Mouse (Mus musculus) embryonic fibroblast, embryonic 13.5 days (primary cell): ENCODE data around the gene Grik5.

Experiments
- CTCF ChIP-seq: IDR thresholded peaks from 2 replicates; pipeline ENCODE4 v1.5.1; 2011; ENCODE audit warnings: mild to moderate bottlenecking, control low read depth, low read length, moderate library complexity, borderline replicate concordance; ENCODE audit not compliant: insufficient read depth
- POLR2A ChIP-seq: IDR thresholded peaks from 2 replicates; pipeline ENCODE4 v1.6.1; 2011; ENCODE audit warnings: low read depth, mild to moderate bottlenecking, control low read depth, low read length, moderate library complexity

GRCm38 (mm10) chr7:25034796-25035195, 37.4 kb downstream of the Grik5 start:
- TF ChIP-seq CTCF (no peak), POLR2A (no peak)
